Mouse (Mus musculus): ENCODE measurements around the gene Frs2. TPM values are rescaled to one million over a fixed set of nuclear protein-coding genes. Genes with fewer than 3 reads are reported as not detected.
"Not testable (repeated sequence)": the region's sequence is repeated elsewhere in the genome, so short reads cannot be mapped to it uniquely, and the experiment has no call there.

Frs2 gene
- polyA plus RNA-seq, 1 experiment from 2014 or later: 9.0 TPM

DNA sequence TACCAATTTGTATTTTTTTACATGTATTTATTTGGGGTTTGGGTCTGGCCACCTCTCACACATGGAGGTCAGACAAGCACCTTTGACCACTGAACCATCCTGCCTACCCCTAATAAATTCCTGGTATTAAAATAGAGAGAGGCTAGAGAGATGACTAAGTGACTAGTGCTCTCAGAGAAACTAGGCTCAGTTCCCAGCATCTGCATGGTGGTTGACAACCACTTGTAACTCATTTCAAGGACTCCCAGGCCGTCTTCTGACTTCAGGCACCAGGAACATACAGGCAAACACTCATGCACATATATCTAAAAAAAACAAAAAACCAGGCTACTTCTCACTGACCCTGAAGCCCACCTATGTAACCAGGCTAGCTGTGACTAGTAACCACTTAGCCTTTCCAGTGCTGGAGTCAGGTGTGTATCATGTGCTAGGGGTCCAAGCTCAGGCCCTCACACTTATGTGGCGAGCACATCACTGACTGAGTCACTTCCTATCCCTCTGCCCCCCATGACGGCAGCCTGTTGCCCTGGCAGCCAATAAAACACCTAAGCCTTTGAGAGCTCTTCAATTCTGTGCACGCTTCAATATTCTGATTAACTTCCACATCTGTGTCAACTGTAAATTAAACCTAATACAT is 98.3 kb downstream of the Frs2 start:
- no peaks in the 10 kb centered on the region for H3K9me3 ChIP-seq (replicated peaks; ENCODE audit: control insufficient read depth, low read length)
- no peak overlapping the region for H3K4me3 ChIP-seq (ENCODE audit: low read depth, low read length)
- no peak overlapping the region for H3K27ac ChIP-seq (ENCODE audit: low read length)
- peaks cover 51% of the 10 kb centered on the region for H3K36me3 ChIP-seq (ENCODE audit: control insufficient read depth, insufficient read depth)
- WGBS (ENCODE audit: insufficient replicate concordance): 68% methylated on average over 4 of the region's 4 CpGs
- ATAC-seq (ENCODE audit: low read depth): no peak
- H3K9ac ChIP-seq (ENCODE audit: low read depth, low read length): no peak overlapping the region
- H3K4me1 ChIP-seq (ENCODE audit: control insufficient read depth, low read depth, low read length): no peaks in the 10 kb centered on the region
- H3K27me3 ChIP-seq (ENCODE audit: control insufficient read depth, insufficient read depth, low read depth, low read length): peaks cover 6% of the 10 kb centered on the region
- no peak overlapping the region for H3K4me2 ChIP-seq (ENCODE audit: low read depth, low read length)

GRCm38 (mm10) chr10:117049253-117049652 is 99.1 kb downstream of the Frs2 start:
- H3K27me3 ChIP-seq (ENCODE audit: control insufficient read depth, insufficient read depth, low read depth, low read length): peaks cover 7% of the 10 kb centered on the region
- H3K4me2 ChIP-seq (ENCODE audit: low read depth, low read length): no peak overlapping the region
- H3K9ac ChIP-seq (ENCODE audit: low read depth, low read length): no peak overlapping the region
- peaks cover 45% of the 10 kb centered on the region for H3K36me3 ChIP-seq (ENCODE audit: control insufficient read depth, insufficient read depth)
- ATAC-seq (ENCODE audit: low read depth): no peak
- no peaks in the 10 kb centered on the region for H3K9me3 ChIP-seq (replicated peaks; ENCODE audit: control insufficient read depth, low read length)
- WGBS (ENCODE audit: insufficient replicate concordance): 65% methylated on average over 4 of the region's 4 CpGs
- no peak overlapping the region for H3K27ac ChIP-seq (ENCODE audit: low read length)
- H3K4me3 ChIP-seq (ENCODE audit: low read depth, low read length): no peak overlapping the region
- H3K4me1 ChIP-seq (ENCODE audit: control insufficient read depth, low read depth, low read length): no peaks in the 10 kb centered on the region

- Histone ChIP-seq H3K36me3 (ENCODE audit: control insufficient read depth, insufficient read depth) (peaks cover 8% of the 10 kb centered on the region), H3K9me3 (replicated peaks; ENCODE audit: control insufficient read depth, low read length) (no peaks in the 10 kb centered on the region), H3K27me3 (ENCODE audit: control insufficient read depth, insufficient read depth, low read depth, low read length) (peaks cover 7% of the 10 kb centered on the region), H3K9ac (ENCODE audit: low read depth, low read length) (no peak within 1 kb of the TSS), H3K27ac (ENCODE audit: low read length) (no peak within 1 kb of the TSS), H3K4me3 (ENCODE audit: low read depth, low read length) (no peak within 1 kb of the TSS), H3K4me2 (ENCODE audit: low read depth, low read length) (no peak within 1 kb of the TSS), H3K4me1 (ENCODE audit: control insufficient read depth, low read depth, low read length) (no peaks in the 10 kb centered on the region)
- WGBS (ENCODE audit: insufficient replicate concordance): 48% methylated on average over 40 of the region's 40 CpGs
- ATAC-seq (ENCODE audit: low read depth): 0 out of 2 replicates have a peak, but pooled peaks have one; percentile 7
Observed at GRCm38 (mm10) chr10:117045175-117046056, 102.9 kb downstream of the Frs2 start, which contains the start of gene Lrrc10. Lrrc10 (plus strand) TSS chr10:117045341.

GRCm38 (mm10) chr10:117043497-117044166 is 104.7 kb downstream of the Frs2 start:
- peak; percentile 39; the same call in 1 of the 2 replicates for ATAC-seq (ENCODE audit: low read depth)
- H3K4me3 ChIP-seq (ENCODE audit: low read depth, low read length); H3K9me3 ChIP-seq (replicated peaks; ENCODE audit: control insufficient read depth, low read length); H3K4me2 ChIP-seq (ENCODE audit: low read depth, low read length); H3K4me1 ChIP-seq (ENCODE audit: control insufficient read depth, low read depth, low read length); H3K27me3 ChIP-seq (ENCODE audit: control insufficient read depth, insufficient read depth, low read depth, low read length); H3K9ac ChIP-seq (ENCODE audit: low read depth, low read length); H3K36me3 ChIP-seq (ENCODE audit: control insufficient read depth, insufficient read depth); H3K27ac ChIP-seq (ENCODE audit: low read length): not testable (repeated sequence)
- 43% methylated on average over 15 of the region's 16 CpGs for WGBS (ENCODE audit: insufficient replicate concordance)

DNA sequence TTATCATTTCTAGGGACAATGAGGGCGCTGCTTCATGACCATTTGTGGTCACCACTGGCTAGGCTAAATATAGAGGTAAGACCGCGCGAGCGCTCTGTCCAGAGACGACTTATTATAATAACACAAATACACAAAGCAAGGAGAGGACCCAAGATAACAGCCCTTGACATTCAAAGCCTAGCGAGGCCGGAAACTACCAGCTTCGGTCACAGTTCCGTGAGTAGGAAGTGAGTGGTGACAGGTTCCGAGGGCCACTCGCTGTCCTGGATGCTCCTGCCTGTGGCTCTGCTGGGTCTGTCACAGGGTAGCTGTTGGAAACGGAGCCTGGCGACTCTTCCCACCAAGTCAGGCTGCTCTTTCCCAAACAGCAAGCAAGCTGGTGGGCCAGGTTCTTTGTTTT is 106.0 kb downstream of the Frs2 start:
- H3K4me2 ChIP-seq (ENCODE audit: low read depth, low read length): no peak overlapping the region
- no peak overlapping the region for H3K27ac ChIP-seq (ENCODE audit: low read length)
- H3K4me1 ChIP-seq (ENCODE audit: control insufficient read depth, low read depth, low read length): no peaks in the 10 kb centered on the region
- H3K9ac ChIP-seq (ENCODE audit: low read depth, low read length): no peak overlapping the region
- peaks cover 7% of the 10 kb centered on the region for H3K27me3 ChIP-seq (ENCODE audit: control insufficient read depth, insufficient read depth, low read depth, low read length)
- WGBS (ENCODE audit: insufficient replicate concordance): 44% methylated on average over 14 of the region's 14 CpGs
- no peaks in the 10 kb centered on the region for H3K36me3 ChIP-seq (ENCODE audit: control insufficient read depth, insufficient read depth)
- H3K9me3 ChIP-seq (replicated peaks; ENCODE audit: control insufficient read depth, low read length): no peaks in the 10 kb centered on the region
- H3K4me3 ChIP-seq (ENCODE audit: low read depth, low read length): no peak overlapping the region
- no peak for ATAC-seq (ENCODE audit: low read depth)

DNA sequence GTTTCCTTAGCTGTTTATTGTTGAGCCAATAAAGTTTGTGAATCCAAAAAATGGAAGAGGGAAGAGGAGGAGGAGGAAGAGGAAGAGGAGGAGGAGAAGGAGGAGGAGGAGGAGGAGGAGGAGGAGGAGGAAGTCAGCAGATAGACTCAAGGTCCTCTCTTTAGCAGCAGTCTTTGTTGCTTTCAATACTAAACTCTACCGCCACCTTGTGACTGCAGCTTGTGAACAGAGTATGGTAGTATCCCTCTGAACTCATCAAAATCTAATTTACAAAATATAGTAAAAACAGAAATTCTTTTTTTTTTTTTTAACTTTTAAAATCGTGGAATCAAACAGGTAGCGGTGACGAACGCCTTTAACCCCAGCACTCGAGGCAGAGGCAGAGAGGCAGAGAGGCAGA is 108.0 kb downstream of the Frs2 start:
- Histone ChIP-seq H3K27ac (ENCODE audit: low read length) (no peak overlapping the region), H3K9ac (ENCODE audit: low read depth, low read length) (no peak overlapping the region), H3K4me2 (ENCODE audit: low read depth, low read length) (no peak overlapping the region), H3K27me3 (ENCODE audit: control insufficient read depth, insufficient read depth, low read depth, low read length) (peaks cover 3% of the 10 kb centered on the region; the same call in 1 of the 2 replicates), H3K4me3 (ENCODE audit: low read depth, low read length) (no peak overlapping the region), H3K4me1 (ENCODE audit: control insufficient read depth, low read depth, low read length) (no peaks in the 10 kb centered on the region), H3K9me3 (replicated peaks; ENCODE audit: control insufficient read depth, low read length) (no peaks in the 10 kb centered on the region), H3K36me3 (ENCODE audit: control insufficient read depth, insufficient read depth) (no peaks in the 10 kb centered on the region)
- WGBS (ENCODE audit: insufficient replicate concordance): 60% methylated on average over 6 of the region's 6 CpGs
- ATAC-seq (ENCODE audit: low read depth): no peak

DNA sequence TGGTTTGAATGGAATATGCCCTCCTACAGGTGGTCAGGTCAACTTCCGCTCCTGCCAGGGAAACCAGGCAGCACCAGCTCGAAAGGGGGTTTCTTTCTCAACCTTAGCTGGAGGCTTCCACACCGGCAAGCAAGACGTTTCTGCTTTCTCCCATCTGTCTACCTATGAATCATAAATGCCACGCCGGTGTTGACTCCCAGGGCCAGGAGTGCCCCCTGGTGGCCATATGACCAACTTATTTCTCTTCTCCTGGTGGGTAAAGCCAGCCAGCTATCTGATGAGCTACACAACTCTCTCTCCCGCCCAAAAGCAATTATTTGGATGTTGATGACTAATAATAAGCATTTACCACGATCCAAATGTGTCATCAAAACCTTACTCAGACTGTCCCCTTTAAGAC is 114.5 kb downstream of the Frs2 start:
- Histone ChIP-seq H3K4me2 (ENCODE audit: low read depth, low read length) (no peak overlapping the region), H3K4me1 (ENCODE audit: control insufficient read depth, low read depth, low read length) (no peaks in the 10 kb centered on the region), H3K27ac (ENCODE audit: low read length) (no peak overlapping the region), H3K9me3 (replicated peaks; ENCODE audit: control insufficient read depth, low read length) (no peaks in the 10 kb centered on the region), H3K36me3 (ENCODE audit: control insufficient read depth, insufficient read depth) (no peaks in the 10 kb centered on the region), H3K27me3 (ENCODE audit: control insufficient read depth, insufficient read depth, low read depth, low read length) (no peaks in the 10 kb centered on the region), H3K4me3 (ENCODE audit: low read depth, low read length) (no peak overlapping the region), H3K9ac (ENCODE audit: low read depth, low read length) (no peak overlapping the region)
- 15% methylated on average over 8 of the region's 8 CpGs for WGBS (ENCODE audit: insufficient replicate concordance)
- no peak; the same call in 1 of the 2 replicates for ATAC-seq (ENCODE audit: low read depth)

GRCm38 (mm10) chr10:117031160-117031559 is 117.2 kb downstream of the Frs2 start:
- H3K27ac ChIP-seq (ENCODE audit: low read length): no peak overlapping the region
- no peaks in the 10 kb centered on the region for H3K9me3 ChIP-seq (replicated peaks; ENCODE audit: control insufficient read depth, low read length)
- H3K27me3 ChIP-seq (ENCODE audit: control insufficient read depth, insufficient read depth, low read depth, low read length): no peaks in the 10 kb centered on the region
- H3K36me3 ChIP-seq (ENCODE audit: control insufficient read depth, insufficient read depth): no peaks in the 10 kb centered on the region
- no peak overlapping the region for H3K9ac ChIP-seq (ENCODE audit: low read depth, low read length)
- H3K4me1 ChIP-seq (ENCODE audit: control insufficient read depth, low read depth, low read length): no peaks in the 10 kb centered on the region
- no peak overlapping the region for H3K4me3 ChIP-seq (ENCODE audit: low read depth, low read length)
- no peak overlapping the region for H3K4me2 ChIP-seq (ENCODE audit: low read depth, low read length)
- WGBS (ENCODE audit: insufficient replicate concordance): 66% methylated on average over 3 of the region's 3 CpGs
- no peak for ATAC-seq (ENCODE audit: low read depth)

Data from liver, embryonic 16.5 days (tissue).